Mouse (Mus musculus) c-Kit-positive CD71-negative TER-119-negative erythroid progenitor cells, embryonic 14.5 days (primary cell): Measurements from ENCODE around the gene Mtrr.
"Not testable (repeated sequence)": the region's sequence is repeated elsewhere in the genome, so short reads cannot be mapped to it uniquely, and the experiment has no call there.

Experiments used
- DNase-seq: peaks from one replicate; pipeline ENCODE4 v3.0.0-alpha.2; 2013; ENCODE audit warnings: low read depth

Gene Mtrr

GRCm38 (mm10) chr13:68568548-68568947 lies 13.4 kb downstream of the Mtrr start:
- no peak for DNase-seq

GRCm38 (mm10) chr13:68568110-68568509 lies 13.8 kb downstream of the Mtrr start:
- no peak for DNase-seq

GRCm38 (mm10) chr13:68553391-68553790 lies 28.6 kb downstream of the Mtrr start:
- DNase-seq, result not testable (repeated sequence)
